8 mouse cellular contexts compared by ENCODE assay signal in the genomic region with DNA sequence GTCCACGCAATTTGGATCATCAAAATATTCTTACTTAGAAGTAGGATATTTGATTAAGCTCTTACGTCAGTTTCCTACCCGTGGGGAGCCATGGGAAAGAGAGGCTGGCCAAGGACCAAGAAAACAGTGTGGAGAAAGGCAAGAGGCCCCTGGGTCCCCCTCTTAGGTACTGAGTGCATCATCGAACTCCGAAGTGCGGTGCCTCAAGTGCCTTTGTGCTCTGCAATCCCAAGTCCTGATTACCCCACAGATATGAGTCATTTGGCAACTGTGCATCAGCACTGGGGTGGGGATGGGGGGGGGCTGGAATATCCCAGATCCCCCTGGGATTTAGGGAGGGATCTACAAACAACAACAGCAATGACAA. TPM values are rescaled to one million over a fixed set of nuclear protein-coding genes. Genes with fewer than 3 reads are reported as not detected.
DNase-seq lines count a peak whose midpoint lies in the region; ATAC-seq lines count a peak whose summit lies in the region.

No protein-coding gene starts in this region.

- no peaks in the 10 kb centered on the region for H3K9me3 ChIP-seq in forebrain, embryonic 12.5 days
- no peaks in the 10 kb centered on the region for H3K9me3 ChIP-seq in hindbrain, embryonic 10.5 days

- H3K4me3 ChIP-seq in forebrain, embryonic 12.5 days (replicated peaks): no peak overlapping the region
- H3K4me3 ChIP-seq in hindbrain, embryonic 10.5 days: no peak overlapping the region

- 0 out of 2 replicates have a peak overlapping the region, but pooled peaks have one; percentile 17 for H3K4me2 ChIP-seq in forebrain, embryonic 12.5 days

- no peaks in the 10 kb centered on the region for H3K27me3 ChIP-seq in forebrain, embryonic 12.5 days
- H3K27me3 ChIP-seq in hindbrain, embryonic 10.5 days (ENCODE audit: insufficient read depth, poor library complexity, severe bottlenecking): no peaks in the 10 kb centered on the region

- 72% methylated on average over 6 of the region's 6 CpGs for WGBS in forebrain, embryonic 12.5 days
- 87% methylated on average over 6 of the region's 6 CpGs for WGBS in hindbrain, embryonic 10.5 days

- H3K9ac ChIP-seq in forebrain, embryonic 12.5 days: no peak overlapping the region

- peaks cover 2% of the 10 kb centered on the region for H3K36me3 ChIP-seq in forebrain, embryonic 12.5 days (replicated peaks)
- peaks cover 65% of the 10 kb centered on the region for H3K36me3 ChIP-seq in hindbrain, embryonic 10.5 days

- ATAC-seq in forebrain, embryonic 12.5 days (ENCODE audit: low FRiP score): no peak
- ATAC-seq in megakaryocyte, adult 5-6 weeks (ENCODE audit: poor library complexity, severe bottlenecking): no peak

- peak overlapping the region; percentile 81 for H3K27ac ChIP-seq in forebrain, embryonic 12.5 days
- peak overlapping the region; percentile 88 for H3K27ac ChIP-seq in hindbrain, embryonic 10.5 days

- DNase-seq in adrenal gland, adult 2 months: peak; percentile 33
- DNase-seq in adrenal gland, adult 18-20 months (ENCODE audit: low spot score in 2 of 2): no peak
- DNase-seq in hindbrain, embryonic 10.5 days (ENCODE audit: low spot score): no peak
- DNase-seq in lung, postnatal 4 days: peak; percentile 59 to 63
- DNase-seq in thymus, postnatal 25 days: no peak
- no peak for DNase-seq in left cerebral cortex, adult 11 months (ENCODE audit: low spot score)

- peaks cover 44% of the 10 kb centered on the region for H3K4me1 ChIP-seq in forebrain, embryonic 12.5 days
- H3K4me1 ChIP-seq in hindbrain, embryonic 10.5 days (replicated peaks): peaks cover 54% of the 10 kb centered on the region

RNA-seq across cellular contexts. Expression of a gene that starts 12.3 kb away (rescaled TPM):
- total RNA-seq in adrenal gland, adult 2 months (2021): 10 to 100 TPM; 39.3 to 56.7 TPM
- 8.0 and 8.6 TPM in 2 replicates for polyA plus RNA-seq in adrenal gland, adult 2 months (2012; rRNA removed)
- total RNA-seq in adrenal gland, adult 18-20 months (2021): 10 to 100 TPM; 27.9 to 57.9 TPM
- polyA plus RNA-seq in forebrain, embryonic 12.5 days (2016; fragmentation: Nextera tagmentation; extraction: Ambion mirVana): 146 and 173 TPM in 2 replicates
- polyA plus RNA-seq in hindbrain, embryonic 10.5 days (2016; fragmentation: Nextera tagmentation; extraction: Ambion mirVana): 170 and 178 TPM in 2 replicates
- total RNA-seq in megakaryocyte, adult 5-6 weeks (2015): 0.16 and 1.1 TPM in 2 replicates
- total RNA-seq in megakaryocyte, adult 5-6 weeks (2017): 0.44 and 0.89 TPM in 2 replicates

Comparison
In these comparisons a context has a peak if more than half of its experiments do, and no peak if none do; other contexts are left out.
1. DNase-seq: peak in adrenal gland, adult 2 months (single experiment) and lung, postnatal 4 days (2 of 2); none in adrenal gland, adult 18-20 months (0 of 2), hindbrain, embryonic 10.5 days (single experiment), thymus, postnatal 25 days (single experiment) and left cerebral cortex, adult 11 months (single experiment).
2. RNA of a gene that starts 12.3 kb away (total RNA-seq): 27.9 to 57.9 TPM in adrenal gland, adult 18-20 months and 39.3 to 56.7 TPM in adrenal gland, adult 2 months; 0.16 to 1.1 TPM in megakaryocyte, adult 5-6 weeks; every median in the first group is over 10 times any median in the second.